Mouse (Mus musculus): ENCODE data around the gene Rps21.

The Rps21 gene

DNA sequence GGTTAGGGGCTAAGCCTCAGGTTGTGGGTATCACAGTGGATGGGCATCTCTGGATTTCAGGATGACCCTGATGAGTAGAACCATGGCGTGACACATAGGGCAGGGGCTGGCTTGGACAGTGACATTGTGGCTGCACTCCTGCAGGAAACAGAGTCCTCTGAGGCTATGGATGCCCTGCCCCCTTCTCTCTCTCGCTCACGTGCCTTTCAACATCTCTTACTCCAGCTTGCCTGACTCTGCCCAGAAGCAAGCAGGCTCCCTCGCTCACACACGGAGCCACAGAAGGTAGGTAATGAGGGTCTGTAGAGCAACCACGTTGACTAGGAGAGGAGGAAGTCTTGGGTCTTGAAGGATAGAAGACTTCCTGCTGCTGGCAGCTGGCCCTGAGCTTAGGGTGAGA, 33.3 kb downstream of the Rps21 start:
- no peak for DNase-seq (ENCODE audit: low read depth, low spot score)

- no peak for DNase-seq (ENCODE audit: low read depth, low spot score)
These were observed 34.4 kb downstream of the Rps21 start for GRCm38 (mm10) chr2:180291566-180291965.

DNA sequence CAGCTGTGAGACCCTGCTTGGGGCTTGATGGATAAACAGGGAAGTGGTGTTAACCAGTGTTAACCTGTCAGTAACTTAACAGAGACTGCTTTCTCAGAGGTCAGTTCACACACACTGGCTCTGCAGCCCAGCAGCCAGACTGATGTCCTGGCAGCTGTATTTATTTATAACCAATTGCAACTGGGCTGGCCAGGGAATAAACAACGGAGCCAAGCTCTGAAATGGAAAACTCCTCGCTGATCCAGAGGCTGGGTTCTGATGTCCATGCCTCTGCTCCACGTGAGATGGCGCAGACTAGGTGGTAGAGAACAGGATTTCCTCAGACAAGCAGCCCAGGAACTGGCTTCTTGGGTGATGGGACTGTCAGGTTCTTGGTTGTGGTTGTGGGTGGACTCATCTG, 34.8 kb downstream of the Rps21 start:
- peak; percentile 80 for DNase-seq (ENCODE audit: low read depth, low spot score)

DNA sequence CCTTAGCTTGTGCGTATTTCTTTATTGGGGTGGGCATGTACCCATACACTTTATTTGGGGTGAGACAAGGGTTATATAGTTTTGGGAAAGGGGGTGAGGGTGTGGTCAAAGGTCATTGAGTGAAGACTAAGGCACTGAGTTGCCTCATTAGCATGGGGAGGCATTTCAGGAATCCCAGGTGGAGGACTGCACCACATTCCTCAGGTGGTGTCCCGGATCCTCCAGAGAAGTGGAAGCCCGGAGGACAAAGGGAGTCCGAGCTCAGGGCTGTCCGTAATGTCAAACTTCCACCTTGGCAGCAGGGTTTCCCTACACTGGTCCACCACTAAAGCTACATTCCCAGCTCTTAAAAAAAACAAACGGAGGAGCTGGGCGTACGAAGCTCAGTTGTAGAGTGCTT, 35.7 kb downstream of the Rps21 start:
- no peak for DNase-seq (ENCODE audit: low read depth, low spot score)

DNA sequence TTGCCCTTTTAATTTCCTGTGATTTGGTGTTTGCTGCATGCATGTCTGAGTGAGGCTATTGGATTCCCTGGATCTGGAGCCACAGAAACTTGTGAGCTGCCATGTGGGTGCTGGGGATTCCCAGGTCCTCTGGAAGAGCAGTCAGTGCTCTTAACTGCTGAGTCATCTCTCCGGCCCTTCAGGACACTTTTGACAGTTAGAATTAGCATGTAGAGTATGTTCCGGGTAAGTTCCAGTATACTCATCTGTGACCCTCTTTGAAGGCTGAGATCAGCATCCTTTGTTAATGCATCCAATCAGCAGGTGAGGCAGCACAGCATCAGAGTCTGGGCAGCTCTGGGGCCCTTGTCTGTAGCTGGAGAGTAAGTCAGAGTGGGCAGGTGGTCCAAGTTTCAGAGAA, 43.1 kb downstream of the Rps21 start:
- no peak for DNase-seq (ENCODE audit: low read depth, low spot score)

- DNase-seq (ENCODE audit: low read depth, low spot score), result no peak
These were observed 43.6 kb downstream of the Rps21 start for GRCm38 (mm10) chr2:180300771-180301170.

DNA sequence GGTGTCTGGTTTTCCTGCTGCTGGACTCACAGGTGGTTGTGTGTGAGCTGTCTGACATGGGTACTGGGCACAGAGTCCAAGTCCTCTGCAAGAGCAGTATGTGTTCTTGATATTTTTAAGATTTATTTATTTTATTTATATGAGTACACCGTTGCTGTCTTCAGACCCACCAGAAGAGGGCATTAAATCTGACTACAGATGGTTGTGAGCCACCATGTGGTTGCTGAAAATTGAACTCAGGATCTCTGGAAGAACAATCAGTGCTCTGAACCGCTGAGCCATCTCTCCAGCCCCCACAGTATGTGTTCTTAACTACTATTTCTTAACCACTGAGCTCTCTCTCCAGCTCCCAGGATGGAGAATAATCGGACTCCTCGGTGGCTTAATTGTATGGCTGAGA, 45.0 kb downstream of the Rps21 start:
- DNase-seq (ENCODE audit: low read depth, low spot score), result no peak

DNA sequence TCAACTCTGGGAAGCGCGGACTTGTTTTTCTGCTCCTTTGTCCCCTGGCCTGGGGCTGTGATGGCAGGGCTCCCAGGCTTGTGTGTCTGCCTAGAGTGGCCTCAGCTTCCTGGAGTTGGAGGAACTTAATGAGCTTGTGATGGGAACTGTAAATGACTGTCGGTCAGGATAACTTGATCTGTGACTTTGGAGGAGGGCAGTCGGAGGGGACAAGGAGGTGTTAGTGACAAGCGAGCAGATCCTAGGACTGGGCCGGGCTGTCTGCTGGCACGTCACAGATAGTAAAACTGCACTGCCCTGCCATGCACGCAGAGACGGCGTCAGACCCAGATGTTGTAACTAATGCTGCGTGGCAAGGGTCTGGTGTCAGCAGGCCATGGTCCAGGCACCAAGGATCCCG, 46.3 kb downstream of the Rps21 start:
- no peak for DNase-seq (ENCODE audit: low read depth, low spot score)

DNA sequence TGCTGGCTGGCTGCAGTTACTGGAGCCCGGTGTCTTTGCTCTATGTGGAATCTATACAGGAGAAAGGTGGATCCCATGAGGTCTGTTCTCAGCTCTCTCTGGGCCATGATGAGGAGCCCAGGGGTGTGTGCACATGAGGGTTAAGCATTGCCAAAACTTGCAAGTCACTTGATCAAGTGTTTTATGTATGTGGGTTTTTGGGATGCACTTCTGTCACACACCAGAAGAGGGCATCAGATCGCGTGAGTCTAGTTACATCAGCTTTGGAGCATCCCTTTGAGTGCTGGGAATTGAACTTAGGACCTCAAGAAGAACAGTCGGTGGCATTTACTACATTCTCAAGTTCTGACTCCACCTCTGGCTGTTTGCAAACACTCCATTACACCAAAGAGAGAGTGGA, 47.4 kb downstream of the Rps21 start:
- DNase-seq (ENCODE audit: low read depth, low spot score), result no peak

GRCm38 (mm10) chr2:180305490-180305889, 48.3 kb downstream of the Rps21 start:
- no peak for DNase-seq (ENCODE audit: low read depth, low spot score)

- DNase-seq (ENCODE audit: low read depth, low spot score), result no peak
These were observed 48.8 kb downstream of the Rps21 start for GRCm38 (mm10) chr2:180306009-180306408.

- peak; percentile 73 for DNase-seq (ENCODE audit: low read depth, low spot score)
These were observed 49.4 kb downstream of the Rps21 start for GRCm38 (mm10) chr2:180306423-180307168.

GRCm38 (mm10) chr2:180307680-180308079, 50.5 kb downstream of the Rps21 start:
- DNase-seq (ENCODE audit: low read depth, low spot score), result no peak
